Mouse (Mus musculus) midbrain, embryonic 14.5 days (tissue): Measurements from ENCODE around the gene Myo9a. TPM values are rescaled to one million over a fixed set of nuclear protein-coding genes. Genes with fewer than 3 reads are reported as not detected.
"Not testable (repeated sequence)": the region's sequence is repeated elsewhere in the genome, so short reads cannot be mapped to it uniquely, and the experiment has no call there.

ENCODE experiments used
- ATAC-seq: fragments of 200-750 bp; cut with Nextera tagmentation; 2 replicates; pipeline ENCODE4 v1.8.0; 2017; ENCODE audit warnings: moderate number of reproducible peaks, moderate library complexity; ENCODE audit not compliant: low FRiP score, low TSS enrichment
- DNase-seq: peaks from one replicate; pipeline ENCODE4 v3.0.0-alpha.2; 2015
- H3K27ac ChIP-seq: fragments of 300-500 bp; sonication (generic); replicated peaks from 2 replicates; pipeline ENCODE4 v1.5.1; 2014; ENCODE audit warnings: mild to moderate bottlenecking, low read depth, low read length, moderate library complexity
- H3K27me3 ChIP-seq: fragments of 300-500 bp; sonication (generic); 2 replicates; pipeline ENCODE4 v1.6.1; 2014; ENCODE audit warnings: low read length, control low read depth, mixed read lengths; ENCODE audit not compliant: control insufficient read depth, insufficient read depth
- H3K36me3 ChIP-seq: fragments of 300-500 bp; sonication (generic); 2 replicates; pipeline ENCODE4 v1.6.1; 2014; ENCODE audit warnings: low read length, control low read depth; ENCODE audit not compliant: control insufficient read depth, insufficient read depth
- H3K4me1 ChIP-seq: fragments of 300-500 bp; sonication (generic); 2 replicates; pipeline ENCODE4 v1.6.1; 2014; ENCODE audit warnings: mild to moderate bottlenecking, antibody characterized with exemption, low read length, control low read depth; ENCODE audit not compliant: control insufficient read depth, insufficient read depth
- H3K4me2 ChIP-seq: fragments of 300-500 bp; sonication (generic); 2 replicates; pipeline ENCODE4 v1.6.1; 2014; ENCODE audit warnings: mild to moderate bottlenecking, low read length, moderate library complexity
- H3K4me3 ChIP-seq: fragments of 300-500 bp; sonication (generic); replicated peaks from 2 replicates; pipeline ENCODE4 v1.5.1; 2014; ENCODE audit warnings: low read depth, low read length
- H3K9ac ChIP-seq: fragments of 300-500 bp; sonication (generic); replicated peaks from 2 replicates; pipeline ENCODE4 v1.6.1; 2014; ENCODE audit warnings: mild to moderate bottlenecking, low read length, moderate library complexity
- H3K9me3 ChIP-seq: fragments of 300-500 bp; sonication (generic); 2 replicates; pipeline ENCODE4 v1.6.1; 2016; ENCODE audit warnings: low read length, control low read depth, mixed read lengths; ENCODE audit not compliant: control insufficient read depth
- WGBS: fragments of 180-500 bp; shearing (Covaris S2); extraction: QIAGEN DNeasy Blood & Tissue Kit; methylation state at CpG from one replicate; pipeline ENCODE4 v1.1.7; 2014; 5-methylcytosine and 5-hydroxymethylcytosine counted together
- polyA plus RNA-seq: library from polyadenylated mRNA; unstranded; fragments of >200 nt; fragmentation: Nextera tagmentation; extraction: Ambion mirVana; gene quantifications from 2 replicates; pipeline ENCODE4 v1.2.1, GENCODE M21; 2014

Myo9a gene
- polyA plus RNA-seq, 1 experiment from 2014 or later = 34.0 TPM

GRCm38 (mm10) chr9:59958115-59958514 is 207.4 kb downstream of the Myo9a start:
- not testable (repeated sequence) for H3K4me3 ChIP-seq, H3K27me3 ChIP-seq, H3K27ac ChIP-seq, DNase-seq, H3K9me3 ChIP-seq, H3K36me3 ChIP-seq, ATAC-seq, H3K9ac ChIP-seq, H3K4me1 ChIP-seq, H3K4me2 ChIP-seq
- 74% methylated on average over 1 of the region's 1 CpGs for WGBS

GRCm38 (mm10) chr9:59959276-59959675 is 208.6 kb downstream of the Myo9a start:
- 4% methylated on average over 8 of the region's 8 CpGs for WGBS
- no peak; the same call in 1 of the 2 replicates for ATAC-seq

DNA sequence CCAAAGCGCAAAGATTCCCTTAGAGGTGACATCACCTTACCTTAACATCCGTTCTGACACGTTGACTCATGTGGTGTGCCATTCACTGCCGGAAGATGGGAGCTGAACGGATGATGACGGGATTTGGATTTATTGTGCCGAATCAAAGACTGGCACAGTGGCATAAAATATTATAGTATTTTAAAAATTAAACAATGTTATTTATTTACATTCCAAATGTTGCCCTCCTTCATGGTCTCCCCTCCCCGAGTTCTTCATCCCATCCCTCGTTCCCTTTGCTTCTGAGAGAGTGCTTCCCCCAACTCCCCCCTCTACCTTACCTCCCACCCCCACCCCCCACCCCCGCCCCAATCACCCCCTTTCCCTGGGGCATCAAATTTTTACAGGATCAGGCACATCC is 209.9 kb downstream of the Myo9a start, which contains the start of gene Nr2e3:
TSS of gene Nr2e3 (minus strand) at position 101 of the 400 bp plus-strand sequence.
- Histone ChIP-seq H3K4me1 (no peaks in the 10 kb centered on the region), H3K9ac (no peak within 1 kb of the TSS), H3K27ac (no peak within 1 kb of the TSS), H3K4me3 (no peak within 1 kb of the TSS), H3K36me3 (no peaks in the 10 kb centered on the region), H3K27me3 (no peaks in the 10 kb centered on the region), H3K9me3 (no peaks in the 10 kb centered on the region), H3K4me2 (no peak within 1 kb of the TSS)
- ATAC-seq (no peak), DNase-seq (no peak)
- WGBS = 87% methylated on average over 10 of the region's 10 CpGs

More at GRCm38 (mm10) chr9:59959276-59959675, 208.6 kb downstream of the Myo9a start:
- H3K4me3 ChIP-seq = no peak overlapping the region
- H3K9ac ChIP-seq = no peak overlapping the region
- no peaks in the 10 kb centered on the region for H3K4me1 ChIP-seq
- H3K36me3 ChIP-seq = no peaks in the 10 kb centered on the region
- peak; percentile 91 for DNase-seq
- no peak overlapping the region for H3K27ac ChIP-seq
- no peaks in the 10 kb centered on the region for H3K27me3 ChIP-seq
- no peak overlapping the region for H3K4me2 ChIP-seq
- no peaks in the 10 kb centered on the region for H3K9me3 ChIP-seq

- 63% methylated on average over 14 of the region's 14 CpGs for WGBS
- DNase-seq (peak; percentile 21), ATAC-seq (no peak)
- Histone ChIP-seq H3K9ac (no peak overlapping the region), H3K27me3 (no peaks in the 10 kb centered on the region), H3K4me1 (no peaks in the 10 kb centered on the region), H3K27ac (no peak overlapping the region), H3K4me2 (no peak overlapping the region), H3K36me3 (no peaks in the 10 kb centered on the region), H3K4me3 (no peak overlapping the region), H3K9me3 (no peaks in the 10 kb centered on the region)
Observed at GRCm38 (mm10) chr9:59961201-59961955, 210.7 kb downstream of the Myo9a start.

DNA sequence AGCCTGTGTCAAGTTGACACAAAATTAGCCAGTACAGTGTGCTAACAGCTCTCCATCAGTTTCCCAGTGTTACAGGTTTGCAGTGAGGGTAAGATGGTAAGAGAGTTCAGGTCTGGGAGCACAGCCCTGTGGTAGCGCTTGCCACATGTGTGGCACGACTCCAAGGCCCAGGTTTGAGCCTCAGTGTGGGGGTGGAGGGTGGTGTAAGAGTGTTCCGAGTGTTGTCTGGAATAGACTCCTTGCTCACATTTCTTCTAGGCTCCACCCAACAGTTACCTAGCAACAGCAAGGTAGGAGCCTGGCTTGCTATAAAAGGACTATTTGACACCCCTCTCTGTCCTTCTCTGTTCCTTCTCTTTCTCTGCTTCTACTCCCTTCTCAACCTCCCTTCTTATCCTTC is 213.7 kb downstream of the Myo9a start:
- no peak for DNase-seq
- Histone ChIP-seq H3K27ac (no peak overlapping the region), H3K27me3 (no peaks in the 10 kb centered on the region), H3K9ac (no peak overlapping the region), H3K4me2 (no peak overlapping the region), H3K36me3 (no peaks in the 10 kb centered on the region), H3K4me3 (no peak overlapping the region), H3K4me1 (no peaks in the 10 kb centered on the region), H3K9me3 (no peaks in the 10 kb centered on the region)
- 66% methylated on average over 3 of the region's 3 CpGs for WGBS
- ATAC-seq = no peak

GRCm38 (mm10) chr9:59965046-59965445 is 214.3 kb downstream of the Myo9a start:
- Histone ChIP-seq H3K4me3 (no peak overlapping the region), H3K9ac (no peak overlapping the region), H3K9me3 (no peaks in the 10 kb centered on the region), H3K27me3 (no peaks in the 10 kb centered on the region), H3K4me1 (no peaks in the 10 kb centered on the region), H3K27ac (no peak overlapping the region), H3K4me2 (no peak overlapping the region), H3K36me3 (no peaks in the 10 kb centered on the region)
- ATAC-seq (no peak), DNase-seq (no peak)
- WGBS = 90% methylated on average over 10 of the region's 10 CpGs

- Histone ChIP-seq H3K4me3 (no peak overlapping the region), H3K9ac (no peak overlapping the region), H3K27me3 (no peaks in the 10 kb centered on the region), H3K36me3 (no peaks in the 10 kb centered on the region), H3K4me1 (no peaks in the 10 kb centered on the region), H3K27ac (no peak overlapping the region), H3K9me3 (no peaks in the 10 kb centered on the region), H3K4me2 (no peak overlapping the region)
- no peak for ATAC-seq
- DNase-seq = peak; percentile 92
- 26% methylated on average over 6 of the region's 6 CpGs for WGBS
Observed at GRCm38 (mm10) chr9:59969383-59969782, 218.7 kb downstream of the Myo9a start.

DNA sequence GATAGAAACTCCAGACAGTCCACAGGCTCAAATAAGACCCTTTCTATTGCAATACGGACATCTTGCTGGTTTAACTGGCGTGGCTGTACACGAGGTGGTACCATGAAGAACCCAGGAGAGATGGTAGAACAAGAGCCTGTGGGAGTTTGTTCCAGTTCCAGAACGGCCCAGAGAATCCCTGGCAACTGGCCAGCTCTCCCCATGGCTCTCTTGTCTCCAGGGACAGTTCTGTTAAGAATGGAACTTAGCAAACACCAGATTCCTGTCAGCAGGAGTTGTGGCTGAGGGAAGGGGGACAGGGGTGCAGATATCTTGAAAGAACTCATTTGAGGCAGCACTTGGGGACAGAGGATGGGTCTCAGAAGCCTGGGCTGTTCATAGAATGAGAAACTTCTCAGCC is 220.6 kb downstream of the Myo9a start:
- H3K9me3 ChIP-seq = no peaks in the 10 kb centered on the region
- H3K4me3 ChIP-seq = no peak overlapping the region
- no peaks in the 10 kb centered on the region for H3K36me3 ChIP-seq
- no peaks in the 10 kb centered on the region for H3K4me1 ChIP-seq
- DNase-seq (no peak), ATAC-seq (no peak)
- no peaks in the 10 kb centered on the region for H3K27me3 ChIP-seq
- WGBS = 75% methylated on average over 4 of the region's 4 CpGs
- H3K9ac ChIP-seq = no peak overlapping the region
- no peak overlapping the region for H3K27ac ChIP-seq
- H3K4me2 ChIP-seq = no peak overlapping the region
